Mouse (Mus musculus) E14TG2a.4 (cell line): ENCODE data around the gene Fam219b.

Experiments used
- H3K27me3 ChIP-seq: 2 replicates; pipeline ENCODE4 v1.6.1; 2014; ENCODE audit warnings: low read length, control low read depth; ENCODE audit not compliant: insufficient read depth
- H3K36me3 ChIP-seq: 2 replicates; pipeline ENCODE4 v1.6.1; 2014; ENCODE audit warnings: low read length, control low read depth; ENCODE audit not compliant: insufficient read depth
- H3K4me1 ChIP-seq: replicated peaks from 2 replicates; pipeline ENCODE4 v1.6.1; 2014; ENCODE audit warnings: low read depth, low read length, control low read depth
- H3K4me3 ChIP-seq: replicated peaks from 2 replicates; pipeline ENCODE4 v1.5.1; 2014; ENCODE audit warnings: mild to moderate bottlenecking, low read length
- H3K9me3 ChIP-seq: 2 replicates; pipeline ENCODE4 v1.6.1; 2014; ENCODE audit warnings: low read length, control low read depth
- CTCF ChIP-seq: conservative IDR thresholded peaks from 2 replicates; pipeline ENCODE4 v1.5.1; 2014; ENCODE audit warnings: low read length
- NANOG ChIP-seq: IDR thresholded peaks from 2 replicates; pipeline ENCODE4 v1.6.1; 2014; ENCODE audit warnings: borderline replicate concordance, low read length, mixed read lengths
- POU5F1 ChIP-seq: IDR thresholded peaks from 2 replicates; pipeline ENCODE4 v1.6.1; 2014; ENCODE audit warnings: low read length, borderline replicate concordance

Fam219b gene

GRCm38 (mm10) chr9:57561711-57562099 lies 24.4 kb downstream of the Fam219b start:
- Histone ChIP-seq H3K4me1 (peaks cover 48% of the 10 kb centered on the region), H3K36me3 (peaks cover 10% of the 10 kb centered on the region; the same call in 1 of the 2 replicates), H3K4me3 (peak overlapping the region; percentile 88), H3K27me3 (peaks cover 9% of the 10 kb centered on the region), H3K9me3 (no peaks in the 10 kb centered on the region)
- no peak for TF ChIP-seq POU5F1
- TF ChIP-seq CTCF = no peak
- TF ChIP-seq NANOG = no peak

- peaks cover 14% of the 10 kb centered on the region for H3K36me3 ChIP-seq
- peaks cover 9% of the 10 kb centered on the region for H3K27me3 ChIP-seq
- H3K9me3 ChIP-seq = no peaks in the 10 kb centered on the region
- TF ChIP-seq NANOG (no peak), POU5F1 (no peak), CTCF (no peak)
- H3K4me1 ChIP-seq = peaks cover 60% of the 10 kb centered on the region
- H3K4me3 ChIP-seq = no peak overlapping the region
Measured at GRCm38 (mm10) chr9:57562896-57563372, 25.6 kb downstream of the Fam219b start.

DNA sequence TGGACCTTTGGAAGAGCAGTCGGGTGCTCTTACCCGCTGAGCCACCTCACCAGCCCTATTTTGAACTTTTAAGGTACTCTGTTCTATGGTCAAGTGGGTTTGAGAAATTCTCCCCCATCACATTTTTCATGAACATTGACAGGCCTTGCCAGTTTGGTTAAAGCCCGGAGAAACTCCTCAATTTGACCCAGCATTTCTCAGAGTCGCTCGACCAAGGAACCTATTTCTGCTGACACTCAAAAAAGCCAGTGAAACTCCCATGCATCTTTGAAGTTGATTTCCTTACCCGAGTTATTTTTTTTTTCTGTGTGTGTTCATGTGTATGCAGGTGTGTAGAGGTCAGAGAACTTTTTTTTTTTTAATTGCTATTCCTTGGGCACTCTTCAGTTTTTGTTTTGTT lies 27.3 kb downstream of the Fam219b start:
- Histone ChIP-seq H3K9me3 (no peaks in the 10 kb centered on the region), H3K27me3 (no peaks in the 10 kb centered on the region), H3K4me3 (no peak overlapping the region), H3K36me3 (peaks cover 31% of the 10 kb centered on the region), H3K4me1 (peaks cover 77% of the 10 kb centered on the region)
- TF ChIP-seq POU5F1 = no peak
- TF ChIP-seq NANOG = no peak
- no peak for TF ChIP-seq CTCF

- no peaks in the 10 kb centered on the region for H3K27me3 ChIP-seq
- peaks cover 74% of the 10 kb centered on the region for H3K4me1 ChIP-seq
- peaks cover 42% of the 10 kb centered on the region for H3K36me3 ChIP-seq
- no peak for TF ChIP-seq POU5F1
- TF ChIP-seq NANOG = no peak
- no peak for TF ChIP-seq CTCF
- no peak overlapping the region for H3K4me3 ChIP-seq
- H3K9me3 ChIP-seq = no peaks in the 10 kb centered on the region
Measured at GRCm38 (mm10) chr9:57565741-57566221, 28.5 kb downstream of the Fam219b start.

GRCm38 (mm10) chr9:57566846-57567245 lies 29.5 kb downstream of the Fam219b start:
- H3K4me3 ChIP-seq = no peak overlapping the region
- H3K9me3 ChIP-seq = no peaks in the 10 kb centered on the region
- TF ChIP-seq POU5F1 (no peak), CTCF (peak; percentile 68)
- H3K27me3 ChIP-seq = no peaks in the 10 kb centered on the region
- peaks cover 47% of the 10 kb centered on the region for H3K36me3 ChIP-seq
- H3K4me1 ChIP-seq = peaks cover 68% of the 10 kb centered on the region

DNA sequence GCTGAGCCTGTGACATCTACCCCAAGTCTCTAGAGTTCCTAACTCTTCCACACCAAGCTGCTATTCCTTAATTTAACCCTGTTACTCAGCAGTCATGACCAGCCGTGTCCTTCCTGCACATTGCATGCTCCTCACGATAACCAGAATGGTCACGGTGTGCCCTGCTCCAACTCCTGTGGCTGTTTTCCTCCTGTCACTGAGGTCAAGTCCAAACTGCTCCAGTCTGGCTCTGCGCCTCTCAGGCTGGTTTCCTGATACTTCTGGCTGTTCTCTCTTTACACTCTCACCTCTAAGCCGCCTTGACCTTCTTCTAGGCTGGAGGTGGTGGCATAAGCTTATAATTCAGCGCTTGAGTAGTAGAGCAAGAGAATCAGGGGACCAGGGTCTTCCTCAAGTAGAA lies 31.2 kb downstream of the Fam219b start:
- H3K4me3 ChIP-seq = no peak overlapping the region
- H3K9me3 ChIP-seq = no peaks in the 10 kb centered on the region
- H3K36me3 ChIP-seq = peaks cover 59% of the 10 kb centered on the region
- TF ChIP-seq NANOG = no peak
- TF ChIP-seq CTCF = no peak
- no peak for TF ChIP-seq POU5F1
- peaks cover 51% of the 10 kb centered on the region for H3K4me1 ChIP-seq
- H3K27me3 ChIP-seq = no peaks in the 10 kb centered on the region

- no peaks in the 10 kb centered on the region for H3K9me3 ChIP-seq
- TF ChIP-seq CTCF (no peak), NANOG (no peak), POU5F1 (no peak)
- H3K4me3 ChIP-seq = no peak overlapping the region
- peaks cover 8% of the 10 kb centered on the region for H3K4me1 ChIP-seq
- H3K27me3 ChIP-seq = no peaks in the 10 kb centered on the region
- H3K36me3 ChIP-seq = peaks cover 77% of the 10 kb centered on the region
Measured at GRCm38 (mm10) chr9:57574397-57574796, 37.1 kb downstream of the Fam219b start.

DNA sequence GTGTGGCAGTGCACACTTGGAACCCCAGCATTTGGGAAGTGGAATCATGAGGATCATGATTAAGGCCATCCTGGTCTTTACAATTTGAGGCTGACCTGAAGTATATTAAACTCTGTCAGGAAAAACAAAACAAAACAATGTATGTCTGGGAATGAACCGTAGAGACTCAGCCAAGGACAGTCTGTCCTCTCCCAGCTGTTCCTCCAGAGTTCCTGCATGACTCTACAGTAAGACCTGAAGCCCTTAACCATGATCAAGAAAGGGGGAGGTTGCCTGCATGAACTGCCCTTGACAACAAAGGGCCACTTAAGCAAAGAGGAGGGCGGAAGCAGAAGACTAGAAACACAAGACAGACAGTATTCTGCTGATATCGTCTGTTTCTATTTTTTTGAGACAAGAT lies 38.2 kb downstream of the Fam219b start:
- Histone ChIP-seq H3K27me3 (no peaks in the 10 kb centered on the region), H3K4me3 (no peak overlapping the region), H3K9me3 (no peaks in the 10 kb centered on the region), H3K4me1 (peaks cover 3% of the 10 kb centered on the region; the same call in 1 of the 2 replicates), H3K36me3 (peaks cover 78% of the 10 kb centered on the region)
- no peak for TF ChIP-seq NANOG
- no peak for TF ChIP-seq POU5F1
- no peak for TF ChIP-seq CTCF

- no peaks in the 10 kb centered on the region for H3K9me3 ChIP-seq
- H3K4me1 ChIP-seq = peaks cover 3% of the 10 kb centered on the region; the same call in 1 of the 2 replicates
- H3K27me3 ChIP-seq = no peaks in the 10 kb centered on the region
Measured at GRCm38 (mm10) chr9:57577144-57577849, 40.0 kb downstream of the Fam219b start.

More at GRCm38 (mm10) chr9:57577144-57577849, 40.0 kb downstream of the Fam219b start:
- Histone ChIP-seq H3K36me3 (peaks cover 84% of the 10 kb centered on the region), H3K4me3 (no peak overlapping the region)
- TF ChIP-seq POU5F1 (no peak), CTCF (no peak), NANOG (no peak)
